Mouse (Mus musculus): ENCODE data around the gene Cbx5. TPM values are rescaled to one million over a fixed set of nuclear protein-coding genes. Genes with fewer than 3 reads are reported as not detected.
"Not testable (repeated sequence)": the region's sequence is repeated elsewhere in the genome, so short reads cannot be mapped to it uniquely, and the experiment has no call there.

The Cbx5 gene
- 124 and 125 TPM in 2 replicates for polyA plus RNA-seq (2015; fragmentation: Nextera tagmentation; extraction: Ambion mirVana)

GRCm38 (mm10) chr15:103239685-103240159 lies at the start of gene Cbx5:
Cbx5 (minus strand) TSS chr15:103239816.
- WGBS: under 1% methylated on average over 39 of the region's 39 CpGs
- Histone ChIP-seq H3K9ac (peak within 1 kb of the TSS; percentile 62), H3K36me3 (peaks cover 55% of the 10 kb centered on the region), H3K4me3 (replicated peaks) (peak within 1 kb of the TSS; percentile 54), H3K27ac (peak within 1 kb of the TSS; percentile 98), H3K4me2 (peak within 1 kb of the TSS; percentile 78), H3K4me1 (peaks cover 32% of the 10 kb centered on the region), H3K27me3 (no peaks in the 10 kb centered on the region), H3K9me3 (replicated peaks) (no peaks in the 10 kb centered on the region)
- ATAC-seq (replicated peaks; ENCODE audit: low FRiP score): peak; percentile 95

GRCm38 (mm10) chr15:103285778-103286417 lies 46.3 kb upstream of the Cbx5 start:
- Histone ChIP-seq H3K9me3 (replicated peaks) (no peaks in the 10 kb centered on the region), H3K4me3 (replicated peaks) (no peak overlapping the region), H3K36me3 (peaks cover 23% of the 10 kb centered on the region), H3K4me2 (no peak overlapping the region), H3K4me1 (peaks cover 46% of the 10 kb centered on the region), H3K9ac (no peak overlapping the region), H3K27me3 (no peaks in the 10 kb centered on the region), H3K27ac (peak overlapping the region; percentile 64)
- no peak for ATAC-seq (replicated peaks; ENCODE audit: low FRiP score)
- WGBS: 74% methylated on average over 1 of the region's 1 CpGs

- Histone ChIP-seq H3K36me3 (peaks cover 15% of the 10 kb centered on the region; the same call in 1 of the 2 replicates), H3K4me2 (no peak overlapping the region), H3K9ac (no peak overlapping the region), H3K27ac (peak overlapping the region; percentile 64), H3K9me3 (replicated peaks) (no peaks in the 10 kb centered on the region), H3K27me3 (no peaks in the 10 kb centered on the region), H3K4me1 (peaks cover 37% of the 10 kb centered on the region), H3K4me3 (replicated peaks) (no peak overlapping the region)
- no peak for ATAC-seq (replicated peaks; ENCODE audit: low FRiP score)
- 18% methylated on average over 2 of the region's 2 CpGs for WGBS
Measured at GRCm38 (mm10) chr15:103284647-103285046, 45.0 kb upstream of the Cbx5 start.

- 62% methylated on average over 3 of the region's 3 CpGs for WGBS
- Histone ChIP-seq H3K27me3 (no peaks in the 10 kb centered on the region), H3K9me3 (replicated peaks) (no peaks in the 10 kb centered on the region), H3K36me3 (peaks cover 12% of the 10 kb centered on the region; the same call in 1 of the 2 replicates), H3K4me1 (peaks cover 31% of the 10 kb centered on the region), H3K4me2 (no peak overlapping the region), H3K9ac (no peak overlapping the region), H3K27ac (no peak overlapping the region), H3K4me3 (replicated peaks) (no peak overlapping the region)
- ATAC-seq (replicated peaks; ENCODE audit: low FRiP score): no peak
Measured at GRCm38 (mm10) chr15:103284066-103284465, 44.5 kb upstream of the Cbx5 start.

GRCm38 (mm10) chr15:103281465-103282205 lies 42.0 kb upstream of the Cbx5 start:
- peaks cover 41% of the 10 kb centered on the region for H3K4me1 ChIP-seq
- 0 out of 2 replicates have a peak, but pooled peaks cover 7% of the 10 kb centered on the region for H3K36me3 ChIP-seq
- H3K9ac ChIP-seq: no peak overlapping the region
- WGBS: 94% methylated on average over 3 of the region's 3 CpGs
- H3K27ac ChIP-seq: 0 out of 2 replicates have a peak overlapping the region, but pooled peaks have one; percentile 6
- H3K4me2 ChIP-seq: no peak overlapping the region
- H3K4me3 ChIP-seq (replicated peaks): no peak overlapping the region
- no peak for ATAC-seq (replicated peaks; ENCODE audit: low FRiP score)
- no peaks in the 10 kb centered on the region for H3K9me3 ChIP-seq (replicated peaks)
- no peaks in the 10 kb centered on the region for H3K27me3 ChIP-seq

GRCm38 (mm10) chr15:103280817-103281464 lies 41.3 kb upstream of the Cbx5 start:
- Histone ChIP-seq H3K4me2 (no peak overlapping the region), H3K9ac (no peak overlapping the region), H3K27ac (0 out of 2 replicates have a peak overlapping the region, but pooled peaks have one; percentile 6)

GRCm38 (mm10) chr15:103279750-103280149 lies 40.1 kb upstream of the Cbx5 start:
- no peaks in the 10 kb centered on the region for H3K9me3 ChIP-seq (replicated peaks)
- no peaks in the 10 kb centered on the region for H3K27me3 ChIP-seq
- no peak overlapping the region for H3K4me3 ChIP-seq (replicated peaks)
- no peak overlapping the region for H3K4me2 ChIP-seq
- WGBS: 43% methylated on average over 3 of the region's 3 CpGs
- no peak for ATAC-seq (replicated peaks; ENCODE audit: low FRiP score)
- 0 out of 2 replicates have a peak, but pooled peaks cover 7% of the 10 kb centered on the region for H3K36me3 ChIP-seq
- no peak overlapping the region for H3K27ac ChIP-seq
- H3K4me1 ChIP-seq: peaks cover 27% of the 10 kb centered on the region
- H3K9ac ChIP-seq: no peak overlapping the region

More at GRCm38 (mm10) chr15:103280817-103281464, 41.3 kb upstream of the Cbx5 start:
- Histone ChIP-seq H3K4me3 (replicated peaks) (no peak overlapping the region), H3K36me3 (0 out of 2 replicates have a peak, but pooled peaks cover 7% of the 10 kb centered on the region), H3K4me1 (peaks cover 38% of the 10 kb centered on the region), H3K27me3 (no peaks in the 10 kb centered on the region), H3K9me3 (replicated peaks) (no peaks in the 10 kb centered on the region)
- 55% methylated on average over 3 of the region's 3 CpGs for WGBS
- no peak for ATAC-seq (replicated peaks; ENCODE audit: low FRiP score)

- Histone ChIP-seq H3K4me2 (no peak overlapping the region), H3K4me1 (peaks cover 38% of the 10 kb centered on the region), H3K9me3 (replicated peaks) (no peaks in the 10 kb centered on the region), H3K4me3 (replicated peaks) (no peak overlapping the region), H3K36me3 (0 out of 2 replicates have a peak, but pooled peaks cover 4% of the 10 kb centered on the region), H3K27ac (0 out of 2 replicates have a peak overlapping the region, but pooled peaks have one; percentile 19), H3K27me3 (no peaks in the 10 kb centered on the region), H3K9ac (no peak overlapping the region)
- WGBS: 29% methylated on average over 7 of the region's 7 CpGs
- no peak for ATAC-seq (replicated peaks; ENCODE audit: low FRiP score)
Measured at GRCm38 (mm10) chr15:103277949-103278348, 38.3 kb upstream of the Cbx5 start.

- not testable (repeated sequence) for H3K27ac ChIP-seq; H3K9me3 ChIP-seq (replicated peaks); H3K9ac ChIP-seq; H3K4me2 ChIP-seq; H3K36me3 ChIP-seq; ATAC-seq (replicated peaks; ENCODE audit: low FRiP score); H3K27me3 ChIP-seq; H3K4me3 ChIP-seq (replicated peaks)
- WGBS: 84% methylated on average over 3 of the region's 3 CpGs
- H3K4me1 ChIP-seq: peaks cover 33% of the 10 kb centered on the region
Measured at GRCm38 (mm10) chr15:103275943-103276342, 36.3 kb upstream of the Cbx5 start.

- no peaks in the 10 kb centered on the region for H3K27me3 ChIP-seq
- H3K9me3 ChIP-seq (replicated peaks): no peaks in the 10 kb centered on the region
- under 1% methylated on average over 38 of the region's 38 CpGs for WGBS
- H3K4me2 ChIP-seq: peak within 1 kb of the TSS; percentile 65
- no peaks in the 10 kb centered on the region for H3K36me3 ChIP-seq
- H3K4me3 ChIP-seq (replicated peaks): peak within 1 kb of the TSS; percentile 95
- peak within 1 kb of the TSS; percentile 85 for H3K9ac ChIP-seq
- peak; percentile 99 for ATAC-seq (replicated peaks; ENCODE audit: low FRiP score)
- peak within 1 kb of the TSS; percentile 78 for H3K27ac ChIP-seq
- peaks cover 21% of the 10 kb centered on the region for H3K4me1 ChIP-seq
Measured at GRCm38 (mm10) chr15:103272419-103273279, 33.0 kb upstream of the Cbx5 start, which contains the start of gene Copz1. Copz1 (plus strand) TSS chr15:103272714.

GRCm38 (mm10) chr15:103268903-103269302 lies 29.3 kb upstream of the Cbx5 start:
- Histone ChIP-seq H3K4me1 (peaks cover 9% of the 10 kb centered on the region), H3K36me3 (no peaks in the 10 kb centered on the region), H3K27ac (no peak overlapping the region), H3K9ac (no peak overlapping the region), H3K4me2 (no peak overlapping the region), H3K4me3 (replicated peaks) (no peak overlapping the region), H3K9me3 (replicated peaks) (no peaks in the 10 kb centered on the region), H3K27me3 (no peaks in the 10 kb centered on the region)
- 82% methylated on average over 4 of the region's 4 CpGs for WGBS
- no peak for ATAC-seq (replicated peaks; ENCODE audit: low FRiP score)
